Mouse (Mus musculus): ENCODE results near the gene Togaram2. TPM values are rescaled to one million over a fixed set of nuclear protein-coding genes. Genes with fewer than 3 reads are reported as not detected.

Togaram2 gene
- total RNA-seq (2023) = not detected in 4 replicates

GRCm38 (mm10) chr17:71673092-71673491 is at the start of gene Togaram2:
Togaram2 (plus strand) TSS chr17:71673261.

GRCm38 (mm10) chr17:71752831-71753230 is 79.8 kb downstream of the Togaram2 start, which contains the start of gene Pcare:
Pcare (minus strand) TSS chr17:71752894.

DNA sequence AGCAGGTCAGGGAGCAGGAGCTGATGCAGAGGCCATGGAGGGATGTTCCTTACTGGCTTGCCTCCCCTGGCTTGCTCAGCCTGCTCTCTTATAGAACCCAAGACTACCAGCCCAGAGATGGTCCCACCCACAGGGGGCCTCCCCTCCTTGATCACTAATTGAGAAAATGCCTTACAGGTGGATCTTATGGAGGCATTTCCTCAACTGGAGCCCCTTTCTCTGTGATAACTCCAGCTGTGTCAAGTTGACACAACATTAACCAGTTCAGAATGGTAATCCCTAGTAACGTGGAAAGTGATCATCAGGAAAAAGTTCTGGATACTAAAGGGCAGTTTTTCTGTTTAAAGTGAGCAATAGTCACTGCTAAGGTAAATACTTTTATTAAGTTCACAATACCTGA is 95.1 kb downstream of the Togaram2 start, which contains the start of gene Clip4:
Gene Clip4 (plus strand): TSS at position 301 of the 400 bp plus-strand sequence.

Other genes starting within 250 kb of the Togaram2 start
- 17.9 to 25.1 TPM (median 21.3 TPM) in 4 replicates for gene Gm4707, start 213.3 kb upstream of the Togaram2 start, total RNA-seq (2023)
- gene Smchd1, start 197.9 kb upstream of the Togaram2 start, total RNA-seq (2023) = 220 to 260 TPM (median 238 TPM) in 4 replicates
- gene Ndc80, start 146.4 kb upstream of the Togaram2 start, total RNA-seq (2023) = 7.8 to 12.4 TPM (median 10.7 TPM) in 4 replicates
- not detected in 4 replicates for gene Spdya, start 121.2 kb upstream of the Togaram2 start, total RNA-seq (2023)
- gene Wdr43, start 57.4 kb upstream of the Togaram2 start, total RNA-seq (2023) = 124 to 143 TPM (median 133 TPM) in 4 replicates
- gene Pcare, start 79.6 kb downstream of the Togaram2 start, total RNA-seq (2023) = not detected in 4 replicates
- not detected in 4 replicates for gene Clip4, start 95.2 kb downstream of the Togaram2 start, total RNA-seq (2023)

Data from B cell, adult 62 days (primary cell).